Mouse (Mus musculus): Measurements from ENCODE around the gene 1700029H14Rik. TPM values are rescaled to one million over a fixed set of nuclear protein-coding genes. Genes with fewer than 3 reads are reported as not detected.

The 1700029H14Rik gene
- total RNA-seq, 2 experiments from 2014 or later = not detected

DNA sequence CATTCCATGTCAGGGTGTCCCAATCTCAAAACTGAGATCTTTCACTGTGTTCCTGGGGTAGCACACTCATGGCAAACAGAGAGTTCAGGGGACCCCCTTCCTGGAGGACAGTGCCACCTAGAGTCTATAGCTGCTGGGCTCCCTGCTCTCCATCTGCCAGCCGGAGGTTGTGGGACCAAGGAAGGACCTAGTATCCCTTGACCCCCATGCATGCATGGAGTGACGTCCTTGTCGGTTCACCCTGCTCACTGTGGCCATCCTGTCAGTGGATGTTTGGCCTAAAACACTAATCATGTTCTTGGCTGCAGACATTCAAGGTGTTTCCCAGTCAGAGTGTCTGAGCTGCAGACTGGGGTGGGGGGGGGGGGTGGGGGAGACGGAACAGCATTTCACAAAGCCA is 14.0 kb downstream of the 1700029H14Rik start:
- ATAC-seq (ENCODE audit: poor library complexity, severe bottlenecking) = no peak

DNA sequence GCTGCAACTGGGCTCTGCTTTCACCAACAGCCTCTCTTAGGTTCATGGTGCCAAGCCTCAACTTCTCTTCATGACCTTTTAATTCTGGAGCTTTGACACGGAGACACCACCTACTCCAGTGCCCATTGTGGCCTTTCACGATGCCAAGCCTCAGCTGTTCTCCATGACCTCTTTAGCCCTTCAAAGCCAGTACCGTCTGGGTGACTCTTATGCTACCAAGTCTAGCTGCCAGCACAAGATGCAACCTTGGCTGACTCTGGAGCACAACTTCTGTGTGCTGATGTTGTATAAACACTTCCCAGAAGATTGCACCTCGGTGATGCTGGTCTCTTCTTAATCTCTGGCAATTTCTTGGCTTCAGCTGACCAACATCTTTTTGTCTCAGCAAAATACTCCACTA is 15.8 kb downstream of the 1700029H14Rik start:
- ATAC-seq (ENCODE audit: poor library complexity, severe bottlenecking) = no peak

DNA sequence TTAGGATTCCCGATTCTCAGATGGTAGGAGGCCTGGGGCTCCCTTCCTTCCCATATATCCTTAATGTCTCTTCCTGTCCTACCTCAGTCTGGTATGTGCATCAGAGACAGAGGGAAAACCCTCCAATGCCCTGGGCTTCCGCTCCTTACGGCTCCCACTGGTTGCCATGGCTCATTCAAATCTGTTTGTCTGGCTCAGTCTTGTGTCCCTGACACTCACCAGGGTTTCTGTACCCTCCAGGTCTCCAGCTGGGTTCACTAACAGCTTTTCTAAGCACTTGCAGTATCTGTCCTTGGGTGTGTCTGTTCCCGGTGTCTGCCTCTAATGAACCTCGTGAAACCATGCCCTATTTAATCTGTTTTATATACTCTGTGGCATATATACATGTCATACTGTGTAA is 20.7 kb downstream of the 1700029H14Rik start:
- ATAC-seq (ENCODE audit: poor library complexity, severe bottlenecking) = no peak

DNA sequence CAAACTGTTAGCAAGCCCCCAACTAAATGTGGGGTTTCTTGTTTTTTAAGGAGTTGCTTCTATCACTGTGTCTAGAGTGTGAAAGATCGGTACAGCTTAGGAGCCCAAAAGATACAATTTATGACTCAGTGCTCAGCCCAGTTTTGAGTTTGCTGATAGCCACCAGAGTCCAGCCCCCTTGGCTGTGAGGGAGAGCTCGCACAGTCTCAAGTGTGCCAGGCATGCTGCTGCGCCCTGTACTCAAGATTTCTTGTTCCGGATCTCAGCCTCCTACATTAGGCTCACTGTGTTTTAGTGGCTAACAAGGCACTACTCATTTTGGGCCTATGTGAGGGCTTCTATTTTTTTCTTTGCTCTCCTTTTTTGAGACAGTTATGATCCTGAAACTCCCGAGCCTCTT is 22.1 kb downstream of the 1700029H14Rik start:
- ATAC-seq (ENCODE audit: poor library complexity, severe bottlenecking) = no peak

DNA sequence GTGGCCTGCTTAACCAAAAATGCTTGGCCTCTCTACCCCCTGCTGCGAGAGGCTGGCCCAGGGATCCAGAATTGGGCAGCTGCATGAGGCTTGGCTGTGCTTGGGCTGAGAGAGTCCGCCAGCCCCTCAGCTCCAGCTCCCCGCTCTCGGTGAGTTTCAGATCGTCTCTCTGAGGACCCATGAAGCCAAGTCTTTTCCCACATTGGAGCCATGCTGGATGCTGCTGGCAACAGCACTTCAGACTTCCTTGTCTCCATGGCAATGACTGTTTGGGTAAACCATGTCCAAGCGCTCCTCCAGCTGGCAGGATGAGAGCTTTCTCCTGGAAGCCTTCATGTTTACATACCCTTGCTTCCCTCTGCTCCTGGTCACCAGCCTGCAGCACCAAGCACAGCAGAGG is 23.4 kb downstream of the 1700029H14Rik start:
- no peak for ATAC-seq (ENCODE audit: poor library complexity, severe bottlenecking)

DNA sequence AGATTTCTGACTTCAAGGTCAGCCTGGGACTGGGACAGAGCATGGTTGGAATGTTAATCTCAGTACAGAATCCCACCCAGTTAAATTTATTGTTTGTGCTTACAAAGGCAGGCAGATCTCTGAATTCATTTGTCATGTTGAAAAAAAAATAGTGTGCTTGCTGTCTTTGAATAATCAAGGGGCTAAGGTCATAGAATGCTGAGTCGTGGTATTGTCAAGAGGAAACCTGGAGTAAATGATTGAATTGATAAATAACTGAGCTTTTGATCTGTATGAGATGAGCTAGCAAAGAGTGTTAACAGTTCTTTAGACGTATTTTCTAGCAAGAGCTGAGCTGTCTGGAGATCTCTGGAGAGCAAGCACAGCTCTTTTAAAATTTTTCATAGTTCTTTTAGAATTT is 25.2 kb downstream of the 1700029H14Rik start:
- ATAC-seq (ENCODE audit: poor library complexity, severe bottlenecking) = no peak

DNA sequence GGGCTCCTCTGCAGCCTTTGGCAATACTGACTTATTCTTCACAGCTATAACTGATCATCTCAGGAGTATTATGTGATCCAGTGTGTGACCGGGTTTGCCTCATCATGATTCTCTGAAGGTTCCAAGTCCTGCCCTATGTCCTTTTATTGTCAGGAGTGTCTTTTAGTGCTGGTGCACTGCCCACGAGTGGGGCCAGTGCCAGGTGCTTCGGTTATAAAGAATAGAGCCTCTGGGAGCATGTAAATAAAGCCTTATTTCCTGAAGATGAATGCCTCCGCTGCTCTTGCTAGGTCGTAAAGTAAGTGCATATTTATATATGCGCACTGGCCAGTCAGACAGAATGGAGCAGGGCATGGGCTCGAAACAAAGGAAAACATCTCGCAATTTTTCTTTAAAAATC is 29.1 kb downstream of the 1700029H14Rik start:
- ATAC-seq (ENCODE audit: poor library complexity, severe bottlenecking) = no peak

DNA sequence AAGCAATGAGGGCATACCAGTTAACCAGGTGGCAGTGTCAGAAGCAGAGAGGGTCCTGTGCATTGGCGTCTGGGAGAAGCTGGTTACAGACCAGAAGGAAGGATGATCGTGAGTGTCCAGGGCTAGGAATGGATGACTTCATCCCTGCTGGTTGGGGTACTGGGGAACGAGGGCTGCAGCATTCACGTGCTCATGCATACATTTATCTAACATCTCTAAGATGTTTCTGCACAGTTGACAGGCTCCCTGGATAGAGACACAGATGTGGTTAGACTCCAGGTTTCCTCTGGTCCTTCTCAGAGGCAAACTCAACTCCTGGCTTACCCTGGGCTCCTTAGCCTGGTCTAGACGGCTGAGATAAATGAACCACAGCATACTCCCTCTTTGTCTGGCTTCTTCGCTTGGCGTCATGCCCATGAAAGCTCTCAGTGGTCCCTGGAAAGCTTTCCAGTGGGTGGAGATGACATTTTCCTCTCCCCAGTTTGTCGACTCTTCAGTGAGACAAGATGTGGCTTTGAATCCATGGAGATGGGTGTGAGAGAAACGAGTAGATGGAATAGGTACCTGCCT is 30.6 kb downstream of the 1700029H14Rik start:
- no peak for ATAC-seq (ENCODE audit: poor library complexity, severe bottlenecking)

DNA sequence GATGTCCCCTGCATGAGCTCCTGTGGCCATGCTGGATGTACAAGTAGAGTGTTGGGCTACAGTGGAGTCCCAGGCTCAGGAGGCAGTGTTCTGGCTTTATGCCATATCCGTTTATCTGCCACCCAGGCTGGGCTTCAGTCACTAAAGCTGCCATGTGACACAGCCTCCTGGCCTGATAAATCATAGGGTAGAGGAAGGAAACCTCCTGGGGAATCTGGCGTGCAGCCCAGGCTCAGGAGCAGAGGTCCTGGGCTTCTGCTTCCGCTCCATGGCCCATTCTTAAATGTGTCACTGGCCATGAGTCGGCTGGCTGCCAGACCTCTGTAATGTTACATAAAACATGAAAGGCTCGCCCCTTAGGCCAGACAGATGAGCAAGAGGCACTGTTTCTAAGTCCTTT is 31.3 kb downstream of the 1700029H14Rik start:
- no peak for ATAC-seq (ENCODE audit: poor library complexity, severe bottlenecking)

DNA sequence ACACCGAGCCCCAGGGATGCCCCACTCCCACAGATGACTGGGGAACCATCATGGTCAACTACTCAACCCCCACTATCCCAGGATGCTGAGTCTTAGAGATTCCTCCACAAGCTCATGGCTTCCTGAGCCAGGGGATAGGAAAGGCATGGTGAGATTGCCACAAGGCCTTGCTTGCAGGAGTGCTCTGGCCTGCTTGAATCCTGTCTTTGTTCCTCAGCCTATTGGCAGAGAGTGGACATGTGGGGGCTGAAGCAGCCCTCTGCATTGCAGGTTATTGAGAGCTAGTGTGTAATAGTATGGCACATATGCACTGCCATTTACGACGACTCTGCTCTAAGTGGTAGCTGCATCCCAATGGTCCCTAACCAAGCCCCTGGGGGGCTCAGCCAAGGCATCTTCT is 31.9 kb downstream of the 1700029H14Rik start:
- no peak for ATAC-seq (ENCODE audit: poor library complexity, severe bottlenecking)

DNA sequence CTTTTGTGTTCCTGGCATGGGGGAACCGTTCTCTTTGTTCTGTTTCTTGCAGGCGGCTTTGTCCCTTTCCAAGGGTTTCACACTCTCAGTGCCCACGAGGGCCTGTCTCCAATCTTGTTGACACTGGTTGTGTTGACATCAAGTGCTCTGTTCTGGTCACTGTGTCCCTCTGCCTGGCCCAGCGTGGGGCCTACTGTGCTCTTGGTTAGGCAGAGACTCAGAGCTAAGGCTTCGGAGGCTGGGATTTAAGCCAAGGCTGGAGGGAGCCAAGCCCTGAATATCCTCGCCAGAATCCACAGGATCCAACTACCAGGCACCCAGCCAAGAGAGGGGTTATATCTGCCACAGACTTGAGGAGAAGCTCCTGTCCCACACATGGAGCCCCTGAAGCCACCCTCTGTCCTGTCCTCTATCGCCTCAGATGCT is 32.4 kb downstream of the 1700029H14Rik start:
- ATAC-seq (ENCODE audit: poor library complexity, severe bottlenecking) = no peak

DNA sequence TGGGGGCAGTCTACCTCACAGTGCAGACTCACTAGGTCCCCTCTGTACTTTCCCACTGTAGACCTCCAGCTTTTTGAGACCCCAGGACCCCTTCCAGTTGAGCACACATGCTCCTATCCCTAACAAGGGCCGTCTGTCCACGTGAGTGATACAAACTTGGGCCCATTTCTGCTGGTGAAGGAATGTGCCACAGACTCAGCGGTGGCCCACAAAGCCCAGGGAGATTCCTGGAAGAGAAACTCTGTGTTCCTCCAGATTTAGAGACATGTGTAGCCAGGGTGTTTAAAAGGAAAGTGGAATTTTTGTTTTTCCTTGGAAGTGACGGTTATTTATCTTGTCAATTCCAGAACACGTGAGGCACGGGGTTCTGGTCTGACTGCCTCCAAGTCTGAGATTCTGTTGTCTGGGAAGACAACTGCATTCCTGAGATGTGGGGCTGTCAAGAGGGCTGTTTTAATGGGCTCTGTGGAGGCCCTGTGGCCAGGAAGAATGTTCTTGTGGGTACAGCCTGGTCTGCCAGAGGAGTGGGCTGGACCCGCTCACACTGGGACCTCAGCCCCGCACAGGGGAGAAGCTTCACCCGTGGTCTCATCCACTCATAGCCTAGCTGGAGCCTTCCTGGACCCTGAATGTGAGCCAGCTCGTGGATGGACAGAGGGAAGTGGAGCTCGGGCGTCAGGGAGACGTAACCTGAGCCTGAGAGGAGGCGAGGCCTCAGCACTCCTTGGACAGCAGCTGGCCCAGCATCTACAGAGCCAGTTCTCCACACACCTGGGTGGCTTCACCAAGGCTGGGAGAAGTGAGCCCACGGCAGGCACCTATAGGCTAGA is 33.0 kb downstream of the 1700029H14Rik start:
- no peak for ATAC-seq (ENCODE audit: poor library complexity, severe bottlenecking)

DNA sequence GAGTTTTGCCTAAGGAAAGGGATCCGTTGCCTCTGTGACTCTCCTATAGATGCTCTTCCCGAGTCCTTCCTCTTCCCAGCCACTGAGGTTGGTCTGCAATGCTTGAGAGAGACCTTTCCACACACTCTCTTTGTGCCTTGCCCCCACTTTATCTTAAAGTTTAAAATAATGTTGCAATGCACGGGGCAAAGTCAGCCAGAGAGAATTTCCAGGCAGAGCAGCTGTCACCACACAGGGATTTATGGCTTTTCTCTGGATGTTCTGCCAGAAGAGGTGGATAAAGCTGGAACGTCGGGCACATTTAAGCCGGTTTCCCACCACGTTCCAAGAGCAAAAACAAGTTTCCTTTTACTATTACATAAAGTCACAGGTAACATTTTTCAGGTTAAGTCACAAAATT is 40.9 kb downstream of the 1700029H14Rik start:
- no peak for ATAC-seq (ENCODE audit: poor library complexity, severe bottlenecking)

DNA sequence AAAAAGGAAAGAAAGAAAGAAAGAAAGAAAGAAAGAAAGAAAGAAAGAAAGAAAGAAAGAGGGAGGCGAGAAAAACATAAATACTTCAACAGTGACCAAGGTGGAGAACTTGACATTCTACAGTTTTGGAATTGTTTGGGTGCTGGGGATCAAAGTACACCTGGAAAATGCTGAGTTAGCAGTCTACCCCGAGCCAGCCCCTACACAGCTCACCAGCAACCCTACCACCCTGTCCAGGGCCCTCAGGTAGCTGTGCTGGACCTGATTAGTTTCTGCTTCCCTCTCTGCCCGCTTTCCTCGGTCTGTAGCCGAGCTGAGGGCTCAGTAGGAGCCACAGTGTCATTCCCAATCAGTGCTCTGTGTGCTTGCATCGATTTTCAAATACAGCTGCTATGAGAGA is 41.9 kb downstream of the 1700029H14Rik start:
- no peak for ATAC-seq (ENCODE audit: poor library complexity, severe bottlenecking)

DNA sequence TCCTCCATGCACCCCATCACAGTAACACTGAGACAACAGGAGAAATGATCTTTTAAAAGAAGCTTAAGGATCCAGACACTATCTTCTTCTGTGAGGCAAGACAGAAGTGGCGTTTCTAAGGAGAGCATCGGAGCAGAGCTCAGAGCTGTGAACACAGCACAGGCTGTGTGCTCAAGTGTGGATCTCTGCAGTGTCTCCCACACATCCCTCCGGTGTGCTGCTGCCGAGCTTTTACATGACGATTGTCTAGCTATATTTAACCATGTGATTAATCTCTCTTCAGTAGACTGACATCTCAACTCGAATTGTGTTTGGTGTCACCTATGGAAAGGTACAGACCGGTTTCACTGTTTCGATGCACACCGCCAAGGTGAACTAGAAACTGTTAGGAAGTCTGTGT is 42.8 kb downstream of the 1700029H14Rik start:
- ATAC-seq (ENCODE audit: poor library complexity, severe bottlenecking) = no peak

DNA sequence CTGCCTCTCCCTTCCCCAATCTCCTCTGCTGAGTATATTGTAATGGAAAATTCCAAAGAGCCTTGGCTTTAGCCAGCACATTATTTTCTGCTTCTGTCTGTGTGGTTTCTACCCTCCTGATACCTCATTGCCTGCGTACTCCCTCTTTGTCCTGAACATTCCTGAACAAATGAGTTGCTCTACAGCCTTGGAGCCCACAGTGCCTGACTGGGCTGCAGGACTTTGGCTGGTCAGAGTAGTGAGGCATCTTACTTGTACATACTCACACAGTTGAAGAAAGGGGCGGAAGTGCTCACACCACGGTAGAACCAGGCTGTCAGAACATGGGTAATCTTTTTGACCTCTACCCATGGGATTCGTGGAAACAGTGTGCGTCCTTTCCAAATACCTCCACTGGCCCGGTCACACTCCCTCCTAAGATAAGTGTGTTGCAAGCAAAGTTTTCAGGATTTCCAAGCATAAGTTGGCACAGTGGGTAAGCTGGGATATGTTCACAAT is 44.9 kb downstream of the 1700029H14Rik start:
- ATAC-seq (ENCODE audit: poor library complexity, severe bottlenecking) = no peak

DNA sequence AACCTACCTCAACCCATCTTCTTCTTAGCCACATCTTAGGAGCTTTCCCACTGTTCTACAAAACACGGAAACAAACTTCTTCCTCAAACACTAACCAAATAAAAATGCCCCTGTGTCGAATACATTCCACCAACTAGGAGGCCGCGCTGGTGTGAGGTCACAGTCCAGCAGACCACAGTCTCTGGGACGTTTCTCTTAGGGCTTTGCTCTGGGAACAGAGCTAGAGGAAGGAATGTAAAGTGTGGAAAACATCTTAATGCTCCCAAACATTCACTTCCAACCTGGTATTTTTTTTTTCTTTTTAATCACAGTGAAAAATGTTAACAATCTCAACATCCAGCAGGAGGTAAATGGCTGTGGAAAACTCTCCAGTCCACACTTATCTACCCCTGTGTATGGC is 45.5 kb downstream of the 1700029H14Rik start:
- ATAC-seq (ENCODE audit: poor library complexity, severe bottlenecking) = no peak

DNA sequence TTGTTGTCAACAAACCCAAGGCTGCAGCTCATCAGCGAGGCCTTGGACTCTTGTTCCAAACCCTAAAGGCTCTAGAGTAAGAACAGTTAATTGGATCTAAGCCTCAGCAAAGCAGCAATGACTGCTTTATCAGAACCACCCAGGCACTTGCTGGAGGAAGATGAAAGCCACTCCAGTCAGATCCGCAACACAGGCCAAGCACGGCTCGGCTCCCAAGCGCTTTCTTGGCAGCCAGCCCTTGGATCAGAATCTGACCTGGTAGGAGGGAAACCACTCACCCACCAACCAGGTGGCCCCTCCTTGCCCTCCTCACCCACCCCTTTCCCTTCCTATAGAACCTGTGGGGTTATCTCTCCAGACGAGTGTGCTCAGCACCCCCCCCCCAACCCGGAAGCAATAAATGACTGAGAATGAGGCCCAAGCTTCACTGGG is 46.2 kb downstream of the 1700029H14Rik start:
- ATAC-seq (ENCODE audit: poor library complexity, severe bottlenecking) = no peak

DNA sequence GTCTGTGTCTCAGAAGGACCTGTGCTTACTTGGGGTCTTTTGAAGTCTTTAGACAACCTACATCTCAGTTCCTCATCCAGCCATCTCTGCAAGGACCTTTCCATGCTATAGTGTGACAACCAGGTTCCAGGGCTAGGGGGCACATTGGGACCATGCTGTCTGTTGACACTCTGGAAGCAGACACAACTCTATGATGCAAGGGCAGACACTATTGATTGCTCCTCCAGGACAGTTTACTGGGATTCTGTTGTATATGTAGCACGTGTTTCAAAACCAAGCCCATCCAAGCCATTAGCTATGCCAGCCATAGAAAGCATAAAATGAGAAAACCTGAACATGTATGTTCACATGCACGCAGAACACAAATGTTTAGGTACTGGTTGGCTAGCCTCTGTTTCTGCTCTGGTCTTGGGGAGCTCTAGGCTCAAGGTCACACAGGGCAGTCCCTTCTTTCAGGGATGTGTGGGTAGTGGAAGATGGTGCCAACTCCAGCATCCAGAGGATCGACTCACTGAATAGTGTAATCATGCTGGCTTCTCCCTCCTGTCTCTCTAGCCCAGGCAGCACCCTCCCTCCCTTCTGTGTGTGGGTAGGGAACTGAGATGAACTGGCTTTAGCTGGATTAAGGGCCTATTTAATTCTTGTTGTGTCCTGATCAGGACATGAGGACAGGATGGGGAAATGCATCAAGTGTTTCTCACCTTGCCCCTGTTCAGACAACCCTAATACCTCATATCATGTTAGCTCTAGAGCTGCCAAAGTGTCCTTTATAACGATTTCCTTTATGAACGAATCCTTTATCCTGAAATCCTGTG is 48.5 kb downstream of the 1700029H14Rik start:
- no peak for ATAC-seq (ENCODE audit: poor library complexity, severe bottlenecking)

DNA sequence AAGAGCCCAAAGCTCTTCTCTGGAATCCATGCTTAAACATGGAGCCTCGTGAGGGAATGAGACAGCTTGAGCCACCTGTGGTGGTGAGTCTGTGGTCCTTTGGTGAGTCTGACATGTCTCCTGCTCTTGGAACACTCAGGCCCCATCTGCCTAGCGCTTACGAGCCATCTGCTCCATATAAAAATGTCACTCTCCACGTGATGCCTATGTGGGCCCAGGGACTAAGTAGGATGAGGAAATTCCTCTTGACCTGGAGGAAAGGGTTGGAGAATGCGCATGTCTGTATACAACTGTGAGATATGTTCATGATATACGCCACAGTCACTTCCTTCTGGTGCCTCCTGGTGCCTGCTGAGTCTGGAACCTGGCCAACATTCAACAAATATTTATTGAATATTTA is 49.6 kb downstream of the 1700029H14Rik start:
- no peak for ATAC-seq (ENCODE audit: poor library complexity, severe bottlenecking)

DNA sequence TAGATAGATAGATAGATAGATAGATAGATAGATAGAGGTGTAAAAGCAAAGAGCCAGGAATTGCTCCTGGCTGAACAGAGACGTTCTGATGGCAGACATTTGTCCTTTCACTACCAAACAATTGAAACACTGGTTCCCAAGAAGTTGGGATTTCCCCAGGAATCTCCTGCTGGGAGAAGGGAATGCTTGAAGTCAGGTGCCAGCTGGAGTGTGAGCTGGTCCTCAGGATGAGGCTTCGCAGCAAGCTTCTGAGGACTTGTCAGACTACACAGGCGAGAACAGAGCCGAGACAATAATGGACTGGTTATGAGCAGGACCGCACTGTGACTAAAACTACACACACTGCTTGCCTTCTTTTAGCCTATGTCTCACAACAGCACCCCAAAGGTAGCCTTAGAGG is 50.2 kb downstream of the 1700029H14Rik start:
- no peak for ATAC-seq (ENCODE audit: poor library complexity, severe bottlenecking)

Data from megakaryocyte, adult 5-6 weeks (primary cell).